ENCODE assay signal across 26 mouse cellular contexts in the genomic region with DNA sequence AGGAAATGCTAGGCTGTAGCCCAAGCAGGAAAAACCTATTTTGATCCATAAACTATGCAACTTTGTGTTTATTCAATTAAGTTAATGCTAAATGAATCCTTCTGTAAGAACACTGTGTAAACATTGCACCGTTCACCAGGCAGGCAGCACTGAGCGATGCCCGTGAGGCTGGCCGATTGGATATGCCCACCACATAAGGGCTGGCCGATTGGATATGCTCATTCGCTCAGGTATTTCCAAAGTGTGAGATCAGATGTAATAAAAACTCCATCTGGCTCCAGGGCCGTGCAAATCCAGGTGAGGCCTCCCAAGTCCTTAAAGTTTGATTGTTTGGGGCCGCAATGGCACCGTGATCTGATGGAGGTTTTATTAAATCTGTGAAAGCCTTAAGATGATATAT.
A peak's percentile ranks its signal among the peaks of the same experiment; 100 is the strongest.
DNase-seq lines count a peak whose midpoint lies in the region; ATAC-seq and TF ChIP-seq lines count a peak whose summit lies in the region.
"Had no signal": no experiment of that assay in that cellular context is flagged by ENCODE, and none has a peak within 500 bp of the region (broad histone marks: within the 10 kb centered on the region; RNA-seq: fewer than 3 reads in every experiment).

No protein-coding gene starts in this region.

- no peaks in the 10 kb centered on the region for H3K27me3 ChIP-seq in neural tube, embryonic 11.5 days (ENCODE audit: control insufficient read depth, insufficient read depth, low read length)
- no peaks in the 10 kb centered on the region for H3K27me3 ChIP-seq in neural tube, embryonic 15.5 days (replicated peaks)
- H3K27me3 ChIP-seq in embryonic facial prominence, embryonic 11.5 days (ENCODE audit: control insufficient read depth, insufficient read depth, low read length), result no peaks in the 10 kb centered on the region
- no peaks in the 10 kb centered on the region for H3K27me3 ChIP-seq in embryonic facial prominence, embryonic 14.5 days (replicated peaks; ENCODE audit: control insufficient read depth, insufficient read depth, low read length)
- H3K27me3 ChIP-seq in limb, embryonic 14.5 days (ENCODE audit: control insufficient read depth, insufficient read depth, low read length), result no peaks in the 10 kb centered on the region
- H3K27me3 ChIP-seq: CH12.LX; embryonic facial prominence, embryonic 15.5 days; forebrain, embryonic 12.5 days; Patski had no signal

- 88% methylated on average over 9 of the region's 9 CpGs for WGBS in neural tube, embryonic 11.5 days
- 91% methylated on average over 9 of the region's 9 CpGs for WGBS in neural tube, embryonic 15.5 days
- WGBS in embryonic facial prominence, embryonic 11.5 days, result 80% methylated on average over 9 of the region's 9 CpGs
- WGBS in embryonic facial prominence, embryonic 14.5 days, result 67% methylated on average over 9 of the region's 9 CpGs
- 42% methylated on average over 9 of the region's 9 CpGs for WGBS in limb, embryonic 14.5 days

- H3K4me3 ChIP-seq in neural tube, embryonic 11.5 days (ENCODE audit: low read depth, low read length), result no peak overlapping the region
- no peak overlapping the region for H3K4me3 ChIP-seq in neural tube, embryonic 15.5 days (replicated peaks)
- H3K4me3 ChIP-seq in embryonic facial prominence, embryonic 11.5 days (ENCODE audit: low read depth, low read length), result no peak overlapping the region
- no peak overlapping the region for H3K4me3 ChIP-seq in embryonic facial prominence, embryonic 14.5 days (ENCODE audit: low read depth, low read length)
- no peak overlapping the region for H3K4me3 ChIP-seq in limb, embryonic 14.5 days (replicated peaks; ENCODE audit: low read length)
- H3K4me3 ChIP-seq: embryonic facial prominence, embryonic 15.5 days; erythroblast, embryonic 14.5 days; forebrain, embryonic 10.5 days; forebrain, embryonic 12.5 days had no signal

- 0 out of 2 replicates have a peak, but pooled peaks have one; percentile 27 for ATAC-seq in neural tube, embryonic 11.5 days (ENCODE audit: insufficient read depth, low FRiP score, low TSS enrichment)
- no peak for ATAC-seq in neural tube, embryonic 15.5 days (ENCODE audit: low FRiP score)
- ATAC-seq in embryonic facial prominence, embryonic 11.5 days (replicated peaks; ENCODE audit: insufficient number of reproducible peaks, low FRiP score, low TSS enrichment, low read depth), result 0 out of 2 replicates have a peak, but pooled peaks have one; percentile 44
- no peak for ATAC-seq in embryonic facial prominence, embryonic 14.5 days (ENCODE audit: low read depth)
- peak; percentile 55; the same call in 1 of the 2 replicates for ATAC-seq in limb, embryonic 14.5 days (ENCODE audit: low FRiP score, low read depth)
- ATAC-seq in CD4-positive, CD25-positive, alpha-beta regulatory T cell, adult 4 months, result no peak
- ATAC-seq: activated CD4-positive, CD25-positive, alpha-beta regulatory T cell, adult 4 months; forebrain, embryonic 14.5 days; forebrain, embryonic 16.5 days; Patski had no signal

- DNase-seq in neural tube, embryonic 11.5 days (ENCODE audit: low spot score), result no peak
- no peak for DNase-seq in embryonic facial prominence, embryonic 11.5 days (ENCODE audit: low spot score)
- DNase-seq in embryonic facial prominence, embryonic 14.5 days (ENCODE audit: low spot score), result peak; percentile 23
- DNase-seq in limb, embryonic 14.5 days (ENCODE audit: low spot score), result no peak
- no peak for DNase-seq in cerebellum, adult 9-10 months
- DNase-seq in gastrocnemius, adult 8-10 months (ENCODE audit: low spot score in 2 of 2), result no peak
- DNase-seq: adrenal gland, adult 8-10 months; adrenal gland, postnatal 14 days; adrenal gland, postnatal 36 days; cerebellum, adult 11-12 months; cerebellum, adult 2 months; cerebellum, adult 9-11 months; cerebellum, postnatal 14 days; cerebellum, postnatal 36 days had no signal

- H3K4me1 ChIP-seq in neural tube, embryonic 11.5 days (ENCODE audit: control insufficient read depth, insufficient read depth, low read length), result no peaks in the 10 kb centered on the region
- H3K4me1 ChIP-seq in neural tube, embryonic 15.5 days, result no peaks in the 10 kb centered on the region
- H3K4me1 ChIP-seq in embryonic facial prominence, embryonic 11.5 days (ENCODE audit: control insufficient read depth, insufficient read depth, low read length), result no peaks in the 10 kb centered on the region
- H3K4me1 ChIP-seq in embryonic facial prominence, embryonic 14.5 days (ENCODE audit: control insufficient read depth, insufficient read depth, low read length), result peaks cover 6% of the 10 kb centered on the region; the same call in 1 of the 2 replicates
- peaks cover 6% of the 10 kb centered on the region for H3K4me1 ChIP-seq in limb, embryonic 14.5 days (ENCODE audit: control insufficient read depth, insufficient read depth, low read length)
- H3K4me1 ChIP-seq: forebrain, embryonic 10.5 days; forebrain, embryonic 12.5 days had no signal

- H3K9me3 ChIP-seq in neural tube, embryonic 11.5 days (ENCODE audit: control insufficient read depth, low read length), result no peaks in the 10 kb centered on the region
- H3K9me3 ChIP-seq in neural tube, embryonic 15.5 days (replicated peaks), result no peaks in the 10 kb centered on the region
- no peaks in the 10 kb centered on the region for H3K9me3 ChIP-seq in embryonic facial prominence, embryonic 11.5 days (replicated peaks; ENCODE audit: control insufficient read depth, low read length)
- H3K9me3 ChIP-seq in embryonic facial prominence, embryonic 14.5 days (ENCODE audit: control insufficient read depth, low read length), result no peaks in the 10 kb centered on the region
- H3K9me3 ChIP-seq in limb, embryonic 14.5 days (ENCODE audit: control insufficient read depth, low read length), result no peaks in the 10 kb centered on the region
- H3K9me3 ChIP-seq: embryonic facial prominence, embryonic 15.5 days; forebrain, embryonic 10.5 days; forebrain, embryonic 12.5 days; G1E had no signal

- H3K9ac ChIP-seq in neural tube, embryonic 11.5 days (ENCODE audit: low read length), result no peak overlapping the region
- no peak overlapping the region for H3K9ac ChIP-seq in neural tube, embryonic 15.5 days (replicated peaks)
- H3K9ac ChIP-seq in embryonic facial prominence, embryonic 11.5 days (replicated peaks; ENCODE audit: low read length), result no peak overlapping the region
- no peak overlapping the region for H3K9ac ChIP-seq in embryonic facial prominence, embryonic 14.5 days (ENCODE audit: low read depth, low read length)
- H3K9ac ChIP-seq in limb, embryonic 14.5 days (ENCODE audit: low read depth, low read length, severe bottlenecking), result no peak overlapping the region
- H3K9ac ChIP-seq: embryonic facial prominence, embryonic 15.5 days; forebrain, embryonic 12.5 days had no signal

- no peak overlapping the region for H3K4me2 ChIP-seq in neural tube, embryonic 11.5 days (ENCODE audit: low read depth)
- H3K4me2 ChIP-seq in neural tube, embryonic 15.5 days, result no peak overlapping the region
- no peak overlapping the region for H3K4me2 ChIP-seq in embryonic facial prominence, embryonic 11.5 days (ENCODE audit: low read depth, low read length)
- no peak overlapping the region for H3K4me2 ChIP-seq in embryonic facial prominence, embryonic 14.5 days (ENCODE audit: low read depth, low read length)
- no peak overlapping the region for H3K4me2 ChIP-seq in limb, embryonic 14.5 days (replicated peaks; ENCODE audit: low read depth, low read length, severe bottlenecking)
- H3K4me2 ChIP-seq: embryonic facial prominence, embryonic 15.5 days; forebrain, embryonic 12.5 days had no signal

- TF ChIP-seq POLR2A in limb, embryonic 14.5 days (IDR thresholded peaks at IDR 0.05; ENCODE audit: borderline replicate concordance, extremely low read depth, insufficient read depth, insufficient read length), result no peak

- no peaks in the 10 kb centered on the region for H3K36me3 ChIP-seq in neural tube, embryonic 11.5 days (ENCODE audit: control insufficient read depth, insufficient read depth, low read length)
- H3K36me3 ChIP-seq in neural tube, embryonic 15.5 days, result no peaks in the 10 kb centered on the region
- H3K36me3 ChIP-seq in embryonic facial prominence, embryonic 11.5 days (replicated peaks; ENCODE audit: control insufficient read depth, insufficient read depth, low read depth, low read length), result no peaks in the 10 kb centered on the region
- H3K36me3 ChIP-seq in embryonic facial prominence, embryonic 14.5 days (ENCODE audit: control insufficient read depth, insufficient read depth, low read length), result no peaks in the 10 kb centered on the region
- H3K36me3 ChIP-seq in limb, embryonic 14.5 days (ENCODE audit: control insufficient read depth, insufficient read depth, low read length), result no peaks in the 10 kb centered on the region
- H3K36me3 ChIP-seq: embryonic facial prominence, embryonic 15.5 days; forebrain, embryonic 10.5 days; forebrain, embryonic 12.5 days; G1E had no signal

- H3K27ac ChIP-seq in neural tube, embryonic 11.5 days (ENCODE audit: low read depth, low read length), result no peak overlapping the region
- no peak overlapping the region for H3K27ac ChIP-seq in neural tube, embryonic 15.5 days (replicated peaks)
- no peak overlapping the region for H3K27ac ChIP-seq in embryonic facial prominence, embryonic 11.5 days (replicated peaks; ENCODE audit: low read depth, low read length)
- no peak overlapping the region for H3K27ac ChIP-seq in embryonic facial prominence, embryonic 14.5 days (replicated peaks; ENCODE audit: low read depth, low read length)
- H3K27ac ChIP-seq in limb, embryonic 14.5 days (replicated peaks; ENCODE audit: low read depth, low read length), result no peak overlapping the region
- H3K27ac ChIP-seq: embryonic facial prominence, embryonic 15.5 days; forebrain, embryonic 10.5 days; forebrain, embryonic 12.5 days had no signal

Comparison
In these comparisons a context has a peak if more than half of its experiments do, and no peak if none do; other contexts are left out.
1. ATAC-seq: peak in neural tube, embryonic 11.5 days (single experiment), embryonic facial prominence, embryonic 11.5 days (single experiment) and limb, embryonic 14.5 days (single experiment); none in neural tube, embryonic 15.5 days (single experiment), embryonic facial prominence, embryonic 14.5 days (single experiment) and CD4-positive, CD25-positive, alpha-beta regulatory T cell, adult 4 months (single experiment).